Mouse (Mus musculus) midbrain, embryonic 12.5 days (tissue): Measurements from ENCODE around the gene Kremen1. TPM values are rescaled to one million over a fixed set of nuclear protein-coding genes. Genes with fewer than 3 reads are reported as not detected.

ENCODE experiments used
- ATAC-seq: fragments of 200-750 bp; cut with Nextera tagmentation; 2 replicates; pipeline ENCODE4 v1.8.0; 2017; ENCODE audit warnings: low read depth, moderate TSS enrichment, moderate library complexity; ENCODE audit not compliant: low FRiP score
- H3K27ac ChIP-seq: fragments of 300-500 bp; sonication (generic); replicated peaks from 2 replicates; pipeline ENCODE4 v1.5.1; 2016; ENCODE audit warnings: mild to moderate bottlenecking
- H3K27me3 ChIP-seq: fragments of 300-500 bp; sonication (generic); 2 replicates; pipeline ENCODE4 v1.6.1; 2016; ENCODE audit warnings: mild to moderate bottlenecking
- H3K36me3 ChIP-seq: fragments of 300-500 bp; sonication (generic); 2 replicates; pipeline ENCODE4 v1.6.1; 2016
- H3K4me1 ChIP-seq: fragments of 300-500 bp; sonication (generic); 2 replicates; pipeline ENCODE4 v1.6.1; 2016
- H3K4me2 ChIP-seq: fragments of 300-500 bp; sonication (generic); replicated peaks from 2 replicates; pipeline ENCODE4 v1.6.1; 2016; ENCODE audit warnings: mild to moderate bottlenecking, moderate library complexity
- H3K4me3 ChIP-seq: fragments of 300-500 bp; sonication (generic); 2 replicates; pipeline ENCODE4 v1.5.1; 2016; ENCODE audit warnings: mild to moderate bottlenecking
- H3K9ac ChIP-seq: fragments of 300-500 bp; sonication (generic); replicated peaks from 2 replicates; pipeline ENCODE4 v1.6.1; 2016; ENCODE audit warnings: mild to moderate bottlenecking, moderate library complexity
- H3K9me3 ChIP-seq: fragments of 300-500 bp; sonication (generic); 2 replicates; pipeline ENCODE4 v1.6.1; 2016; ENCODE audit warnings: mild to moderate bottlenecking
- WGBS: fragments of 180-500 bp; shearing (Covaris S2); methylation state at CpG from one replicate; pipeline ENCODE4 v1.1.7; 2016; 5-methylcytosine and 5-hydroxymethylcytosine counted together
- polyA plus RNA-seq: library from polyadenylated mRNA; unstranded; fragments of >200 nt; fragmentation: Nextera tagmentation; extraction: Ambion mirVana; gene quantifications from 2 replicates; pipeline ENCODE4 v1.2.1, GENCODE M21; 2016

Gene Kremen1
- polyA plus RNA-seq, 1 experiment from 2014 or later: 12.2 TPM

DNA sequence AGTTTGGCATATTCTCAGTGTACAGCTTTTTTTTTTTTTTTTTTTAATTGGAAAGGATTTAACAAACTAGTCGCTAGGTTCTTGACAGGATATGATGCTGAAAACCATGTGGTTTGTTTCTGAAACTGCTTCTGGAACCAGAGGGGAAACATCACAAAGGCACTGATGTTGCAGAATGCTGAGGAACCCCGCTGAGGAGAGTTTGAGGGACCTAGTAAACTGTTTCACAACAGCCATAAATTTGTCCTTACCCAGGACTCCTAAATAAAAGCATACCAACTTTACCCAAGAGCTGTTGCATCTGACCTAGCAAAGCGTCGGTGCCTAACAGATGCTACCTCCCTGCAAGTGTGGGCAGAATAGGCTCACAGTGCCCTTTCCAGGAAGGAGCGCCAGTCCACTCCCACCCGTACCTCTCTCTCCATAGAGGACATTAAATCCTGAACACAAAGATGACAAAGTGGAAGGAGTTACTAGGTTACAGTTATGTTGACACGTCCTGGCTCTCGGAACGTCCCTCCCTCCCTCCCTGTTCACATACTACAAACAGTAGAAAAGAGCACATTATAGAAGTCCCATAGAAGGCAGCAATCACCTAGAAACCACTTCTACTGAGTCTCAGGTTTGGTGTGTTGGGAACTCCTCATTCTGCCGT lies 1.3 kb downstream of the Kremen1 start:
- H3K9me3 ChIP-seq: no peaks in the 10 kb centered on the region
- WGBS: 63% methylated on average over 10 of the region's 10 CpGs
- H3K27me3 ChIP-seq: peaks cover 13% of the 10 kb centered on the region
- no peak overlapping the region for H3K9ac ChIP-seq
- H3K4me3 ChIP-seq: peak overlapping the region; percentile 83
- no peaks in the 10 kb centered on the region for H3K36me3 ChIP-seq
- no peak for ATAC-seq
- H3K27ac ChIP-seq: no peak overlapping the region
- peaks cover 31% of the 10 kb centered on the region for H3K4me1 ChIP-seq
- H3K4me2 ChIP-seq: peak overlapping the region; percentile 78

DNA sequence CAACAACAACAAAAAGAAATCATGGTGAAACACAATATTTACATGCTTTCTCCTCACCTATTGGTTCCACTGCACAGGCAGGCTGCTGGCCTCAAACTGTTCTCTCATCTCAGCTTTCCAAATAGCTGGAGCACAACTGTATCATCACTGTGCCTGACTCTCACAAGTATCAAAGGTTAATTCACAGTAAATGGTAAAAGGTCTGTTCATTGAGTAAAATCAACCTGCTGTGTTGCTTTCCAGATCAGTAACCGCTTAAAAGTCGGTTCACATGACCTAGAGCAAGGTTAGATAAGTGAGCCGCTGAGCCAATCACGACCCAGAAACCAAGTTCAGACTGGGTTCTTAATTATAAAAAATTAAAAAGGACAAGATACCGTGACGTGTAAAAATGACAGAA lies 3.3 kb downstream of the Kremen1 start:
- Histone ChIP-seq H3K36me3 (no peaks in the 10 kb centered on the region), H3K9ac (no peak overlapping the region), H3K4me2 (no peak overlapping the region), H3K4me3 (no peak overlapping the region), H3K27me3 (peaks cover 9% of the 10 kb centered on the region), H3K9me3 (no peaks in the 10 kb centered on the region), H3K4me1 (peaks cover 36% of the 10 kb centered on the region), H3K27ac (no peak overlapping the region)
- 97% methylated on average over 6 of the region's 6 CpGs for WGBS
- no peak for ATAC-seq

- 84% methylated on average over 13 of the region's 13 CpGs for WGBS
- Histone ChIP-seq H3K9me3 (no peaks in the 10 kb centered on the region), H3K36me3 (no peaks in the 10 kb centered on the region), H3K4me3 (no peak overlapping the region), H3K9ac (no peak overlapping the region), H3K27me3 (peaks cover 3% of the 10 kb centered on the region), H3K27ac (no peak overlapping the region), H3K4me2 (no peak overlapping the region), H3K4me1 (peaks cover 39% of the 10 kb centered on the region)
- no peak for ATAC-seq
These were observed 4.1 kb downstream of the Kremen1 start for GRCm38 (mm10) chr11:5257151-5257862.

DNA sequence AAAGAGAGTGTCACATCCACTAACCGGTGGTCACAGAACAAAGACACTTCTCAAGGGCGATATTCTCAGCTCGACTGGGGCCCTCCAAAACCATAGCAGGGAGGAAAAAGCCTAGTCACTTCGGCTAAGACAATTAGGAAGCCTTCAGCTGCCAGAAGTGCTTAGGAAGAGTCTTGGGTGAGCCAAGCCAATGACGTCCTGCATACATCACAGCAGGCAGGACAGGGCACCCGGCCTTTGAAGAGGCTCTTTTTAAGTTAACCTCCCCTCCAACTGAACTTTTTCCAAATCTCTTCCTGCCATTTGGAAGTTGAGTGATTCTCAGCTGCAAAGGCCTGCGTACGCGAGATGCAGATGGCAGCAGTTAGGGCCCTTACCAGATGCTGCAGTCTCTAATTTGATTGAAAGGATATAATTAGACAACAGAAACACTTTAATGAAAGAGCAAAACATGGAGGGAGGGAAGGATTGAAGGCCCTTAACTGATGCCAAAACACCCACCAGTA lies 5.8 kb downstream of the Kremen1 start:
- Histone ChIP-seq H3K27ac (no peak overlapping the region), H3K9ac (no peak overlapping the region), H3K36me3 (no peaks in the 10 kb centered on the region), H3K4me1 (peaks cover 38% of the 10 kb centered on the region), H3K9me3 (no peaks in the 10 kb centered on the region), H3K4me2 (no peak overlapping the region), H3K27me3 (no peaks in the 10 kb centered on the region), H3K4me3 (no peak overlapping the region)
- 43% methylated on average over 9 of the region's 9 CpGs for WGBS
- ATAC-seq: no peak

- peaks cover 31% of the 10 kb centered on the region for H3K4me1 ChIP-seq
These were observed 7.3 kb downstream of the Kremen1 start for GRCm38 (mm10) chr11:5254016-5254415.

DNA sequence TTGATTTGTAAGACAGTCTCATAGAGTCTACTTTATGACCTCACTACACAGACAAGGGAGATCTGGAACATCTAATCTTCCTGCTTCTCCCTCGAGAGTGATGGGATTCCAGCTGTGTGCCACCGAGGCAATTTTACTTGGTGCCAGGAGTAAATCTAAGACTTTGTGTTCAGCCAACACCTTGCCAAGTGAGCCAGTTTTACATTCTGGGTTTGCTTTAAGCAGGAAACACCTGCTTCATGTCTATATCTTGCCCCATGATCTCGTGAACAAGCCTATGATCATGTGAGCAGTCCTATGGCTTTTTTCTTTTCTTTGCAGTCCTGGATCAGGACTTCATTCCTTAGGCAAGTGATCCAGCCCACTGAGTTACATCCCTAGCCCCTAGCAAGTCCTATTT lies 7.8 kb downstream of the Kremen1 start:
- Histone ChIP-seq H3K36me3 (no peaks in the 10 kb centered on the region), H3K4me1 (peaks cover 33% of the 10 kb centered on the region), H3K4me2 (no peak overlapping the region), H3K9ac (no peak overlapping the region), H3K27ac (no peak overlapping the region), H3K4me3 (no peak overlapping the region), H3K27me3 (no peaks in the 10 kb centered on the region), H3K9me3 (no peaks in the 10 kb centered on the region)
- no peak for ATAC-seq
- WGBS: 70% methylated on average over 3 of the region's 3 CpGs

More at GRCm38 (mm10) chr11:5254016-5254415, 7.3 kb downstream of the Kremen1 start:
- H3K4me2 ChIP-seq: no peak overlapping the region
- no peak overlapping the region for H3K27ac ChIP-seq
- H3K27me3 ChIP-seq: no peaks in the 10 kb centered on the region
- WGBS: 87% methylated on average over 2 of the region's 2 CpGs
- H3K36me3 ChIP-seq: no peaks in the 10 kb centered on the region
- H3K9me3 ChIP-seq: no peaks in the 10 kb centered on the region
- no peak overlapping the region for H3K4me3 ChIP-seq
- no peak overlapping the region for H3K9ac ChIP-seq
- ATAC-seq: no peak

- no peak for ATAC-seq
- peaks cover 36% of the 10 kb centered on the region for H3K4me1 ChIP-seq
These were observed 8.6 kb downstream of the Kremen1 start for GRCm38 (mm10) chr11:5252727-5253126.

DNA sequence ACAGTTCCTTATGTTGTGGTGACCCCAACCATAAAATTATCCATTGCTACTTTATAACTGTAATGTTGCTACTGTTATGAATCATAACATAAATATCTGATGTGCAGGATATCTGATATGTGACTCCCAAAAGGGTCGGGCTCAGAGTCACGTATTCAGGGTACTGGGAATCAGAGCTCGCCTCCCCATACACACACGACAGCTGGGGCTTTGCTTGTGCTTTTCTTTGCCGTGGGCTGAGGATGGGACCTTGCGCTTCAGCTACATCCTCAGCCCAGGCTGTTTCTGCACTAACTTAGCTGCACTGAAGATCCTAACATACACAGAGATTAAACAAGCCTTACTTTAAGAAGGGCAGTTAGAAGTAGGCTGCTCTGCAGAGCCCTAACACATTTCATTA lies 10.2 kb downstream of the Kremen1 start:
- Histone ChIP-seq H3K9me3 (no peaks in the 10 kb centered on the region), H3K36me3 (no peaks in the 10 kb centered on the region), H3K4me3 (no peak overlapping the region), H3K27ac (no peak overlapping the region), H3K4me1 (peaks cover 25% of the 10 kb centered on the region), H3K4me2 (no peak overlapping the region), H3K9ac (no peak overlapping the region), H3K27me3 (no peaks in the 10 kb centered on the region)
- no peak for ATAC-seq
- 68% methylated on average over 6 of the region's 6 CpGs for WGBS

More at GRCm38 (mm10) chr11:5252727-5253126, 8.6 kb downstream of the Kremen1 start:
- H3K4me3 ChIP-seq: no peak overlapping the region
- H3K9ac ChIP-seq: no peak overlapping the region
- H3K36me3 ChIP-seq: no peaks in the 10 kb centered on the region
- WGBS: 80% methylated on average over 8 of the region's 8 CpGs
- H3K27me3 ChIP-seq: no peaks in the 10 kb centered on the region
- no peaks in the 10 kb centered on the region for H3K9me3 ChIP-seq
- no peak overlapping the region for H3K4me2 ChIP-seq
- no peak overlapping the region for H3K27ac ChIP-seq

DNA sequence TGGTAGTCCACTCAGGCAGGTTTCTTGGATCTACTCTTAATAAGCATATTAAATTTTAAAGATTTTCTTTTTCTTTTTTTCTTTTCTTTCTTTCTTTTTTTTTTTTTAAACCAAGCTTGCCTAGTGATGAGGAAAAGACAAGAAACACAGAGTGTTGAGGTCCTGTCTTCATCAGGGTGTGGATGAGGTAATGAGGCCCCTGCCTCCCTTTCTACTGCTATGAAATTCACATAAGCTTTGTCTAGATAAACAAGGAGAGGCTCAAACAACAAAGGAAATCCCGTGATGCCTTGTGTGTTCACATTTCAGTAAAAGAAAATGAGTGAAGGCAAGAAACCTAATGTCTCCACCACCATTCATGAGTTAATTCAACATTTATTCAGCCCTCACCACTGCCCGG lies 13.2 kb downstream of the Kremen1 start:
- H3K27me3 ChIP-seq: no peaks in the 10 kb centered on the region
- 33% methylated on average over 2 of the region's 2 CpGs for WGBS
- no peak overlapping the region; the same call in 1 of the 2 replicates for H3K27ac ChIP-seq
- H3K9ac ChIP-seq: no peak overlapping the region
- H3K36me3 ChIP-seq: peaks cover under 1% of the 10 kb centered on the region; the same call in 1 of the 2 replicates
- no peaks in the 10 kb centered on the region for H3K9me3 ChIP-seq
- no peak for ATAC-seq
- H3K4me3 ChIP-seq: no peak overlapping the region
- no peak overlapping the region for H3K4me2 ChIP-seq
- H3K4me1 ChIP-seq: peaks cover 18% of the 10 kb centered on the region

DNA sequence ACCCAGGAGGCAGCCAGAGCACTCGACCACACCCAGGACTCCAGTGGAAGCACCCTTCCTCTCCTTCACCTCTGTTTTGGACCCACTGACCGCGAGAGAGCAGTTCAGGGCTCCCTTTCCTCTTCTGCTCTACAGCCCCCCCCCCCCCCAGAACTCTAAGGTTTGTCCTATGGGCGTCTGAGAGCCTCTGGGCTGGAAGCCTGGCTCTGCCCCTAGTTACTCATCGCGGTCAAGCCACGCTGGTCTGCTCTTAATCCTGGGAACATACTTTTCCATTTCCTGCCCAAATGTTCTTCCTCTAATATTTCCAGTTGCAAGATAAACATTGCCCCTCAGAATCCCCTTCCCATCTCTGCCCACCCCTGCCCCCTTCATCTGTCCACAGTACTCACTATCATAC lies 15.9 kb downstream of the Kremen1 start:
- 79% methylated on average over 5 of the region's 7 CpGs for WGBS

DNA sequence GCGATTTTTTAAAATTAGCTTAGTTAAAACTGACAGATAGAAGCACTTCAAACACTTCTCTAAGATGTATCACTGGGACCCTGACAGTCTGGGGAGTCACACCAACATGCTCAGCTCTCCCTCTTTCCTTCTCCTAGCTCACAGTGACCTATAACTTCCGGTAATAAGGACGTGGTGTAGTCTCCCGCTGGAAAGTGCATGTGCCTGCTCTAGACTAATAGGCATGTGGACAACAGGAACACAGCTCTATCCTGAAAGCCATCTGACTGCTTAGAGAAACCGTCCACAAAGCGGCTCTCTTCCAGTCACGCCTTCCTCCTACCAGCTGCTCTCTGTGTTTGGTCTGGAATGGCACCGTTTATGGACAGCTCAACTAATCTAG lies 16.6 kb downstream of the Kremen1 start:
- Histone ChIP-seq H3K9me3 (no peaks in the 10 kb centered on the region), H3K36me3 (peaks cover 8% of the 10 kb centered on the region), H3K27ac (no peak overlapping the region; the same call in 1 of the 2 replicates), H3K9ac (no peak overlapping the region), H3K4me1 (peaks cover 20% of the 10 kb centered on the region), H3K4me3 (no peak overlapping the region), H3K27me3 (0 out of 2 replicates have a peak, but pooled peaks cover 2% of the 10 kb centered on the region), H3K4me2 (no peak overlapping the region)
- 73% methylated on average over 8 of the region's 8 CpGs for WGBS
- ATAC-seq: no peak

More for the DNA sequence above, 15.9 kb downstream of the Kremen1 start:
- Histone ChIP-seq H3K4me1 (peaks cover 13% of the 10 kb centered on the region), H3K4me2 (no peak overlapping the region), H3K27ac (no peak overlapping the region), H3K27me3 (0 out of 2 replicates have a peak, but pooled peaks cover 2% of the 10 kb centered on the region), H3K9ac (no peak overlapping the region), H3K36me3 (peaks cover 8% of the 10 kb centered on the region), H3K4me3 (no peak overlapping the region), H3K9me3 (no peaks in the 10 kb centered on the region)
- no peak for ATAC-seq
